Mouse (Mus musculus): ENCODE measurements around the gene Klhl21. TPM values are rescaled to one million over a fixed set of nuclear protein-coding genes. Genes with fewer than 3 reads are reported as not detected.

The Klhl21 gene
- total RNA-seq, 2 experiments from 2014 or later: 37.2 to 38.9 TPM

GRCm38 (mm10) chr4:151995371-151996172, 13.0 kb upstream of the Klhl21 start:
- DNase-seq (ENCODE audit: low spot score in 2 of 2): peak in 1 of 2 experiments; percentile 56

- DNase-seq (ENCODE audit: low spot score in 2 of 2): peak; percentile 97 to 99
These were observed 12.2 kb upstream of the Klhl21 start, which contains the start of gene Phf13 for GRCm38 (mm10) chr4:151996173-151996950. Phf13 (minus strand) TSS chr4:151996258.

GRCm38 (mm10) chr4:151996951-151997222, 11.7 kb upstream of the Klhl21 start:
- DNase-seq (ENCODE audit: low spot score in 2 of 2): no peak

GRCm38 (mm10) chr4:151997701-151998100, 10.9 kb upstream of the Klhl21 start:
- no peak for DNase-seq (ENCODE audit: low spot score in 2 of 2)

GRCm38 (mm10) chr4:151999481-151999880, 9.1 kb upstream of the Klhl21 start:
- DNase-seq (ENCODE audit: low spot score in 2 of 2): no peak

GRCm38 (mm10) chr4:152000906-152001305, 7.7 kb upstream of the Klhl21 start:
- DNase-seq (ENCODE audit: low spot score in 2 of 2): no peak

- no peak for DNase-seq (ENCODE audit: low spot score in 2 of 2)
These were observed 7.3 kb upstream of the Klhl21 start for GRCm38 (mm10) chr4:152001335-152001734.

GRCm38 (mm10) chr4:152002063-152002462, 6.5 kb upstream of the Klhl21 start:
- DNase-seq (ENCODE audit: low spot score in 2 of 2): no peak

- DNase-seq (ENCODE audit: low spot score in 2 of 2): no peak
These were observed 2.5 kb upstream of the Klhl21 start for GRCm38 (mm10) chr4:152006137-152006536.

GRCm38 (mm10) chr4:152006812-152007211, 1.8 kb upstream of the Klhl21 start:
- DNase-seq (ENCODE audit: low spot score in 2 of 2): no peak

GRCm38 (mm10) chr4:152007481-152008147, 989 bp upstream of the Klhl21 start:
- no peak for DNase-seq (ENCODE audit: low spot score in 2 of 2)

- no peak for DNase-seq (ENCODE audit: low spot score in 2 of 2)
These were observed 479 bp upstream of the Klhl21 start for GRCm38 (mm10) chr4:152008148-152008500.

- DNase-seq (ENCODE audit: low spot score in 2 of 2): peak; percentile 50 to 81
These were observed 761 bp downstream of the Klhl21 start for GRCm38 (mm10) chr4:152009076-152010051.

GRCm38 (mm10) chr4:152010091-152010706, 1.6 kb downstream of the Klhl21 start:
- peak in 1 of 2 experiments; percentile 46 for DNase-seq (ENCODE audit: low spot score in 2 of 2)

- DNase-seq (ENCODE audit: low spot score in 2 of 2): no peak
These were observed 2.1 kb downstream of the Klhl21 start for GRCm38 (mm10) chr4:152010707-152011134.

- DNase-seq (ENCODE audit: low spot score in 2 of 2): no peak
These were observed 2.7 kb downstream of the Klhl21 start for GRCm38 (mm10) chr4:152011171-152011760.

GRCm38 (mm10) chr4:152012109-152012508, 3.5 kb downstream of the Klhl21 start:
- no peak for DNase-seq (ENCODE audit: low spot score in 2 of 2)

- no peak for DNase-seq (ENCODE audit: low spot score in 2 of 2)
These were observed 4.6 kb downstream of the Klhl21 start for GRCm38 (mm10) chr4:152013036-152013813.

- no peak for DNase-seq (ENCODE audit: low spot score in 2 of 2)
These were observed 10.5 kb downstream of the Klhl21 start for GRCm38 (mm10) chr4:152019073-152019472.

Data from gastrocnemius, postnatal 4 days (tissue).